Mouse (Mus musculus) brain, embryonic 14.5 days (tissue): ENCODE results near the gene Larp1.

Experiments
- CTCF ChIP-seq: fragments of 200-500 bp; IDR thresholded peaks from 2 replicates; pipeline ENCODE4 v1.5.1; 2012; ENCODE audit warnings: inconsistent platforms, mild to moderate bottlenecking, moderate library complexity, borderline replicate concordance; ENCODE audit not compliant: insufficient read depth, insufficient read length; ENCODE audit errors: extremely low read depth
- POLR2A ChIP-seq: fragments of 200-500 bp; IDR thresholded peaks from 2 replicates; pipeline ENCODE4 v1.6.1; 2012; ENCODE audit warnings: mild to moderate bottlenecking, inconsistent platforms, borderline replicate concordance; ENCODE audit not compliant: poor library complexity, insufficient read depth, insufficient read length, severe bottlenecking; ENCODE audit errors: extremely low read depth

DNA sequence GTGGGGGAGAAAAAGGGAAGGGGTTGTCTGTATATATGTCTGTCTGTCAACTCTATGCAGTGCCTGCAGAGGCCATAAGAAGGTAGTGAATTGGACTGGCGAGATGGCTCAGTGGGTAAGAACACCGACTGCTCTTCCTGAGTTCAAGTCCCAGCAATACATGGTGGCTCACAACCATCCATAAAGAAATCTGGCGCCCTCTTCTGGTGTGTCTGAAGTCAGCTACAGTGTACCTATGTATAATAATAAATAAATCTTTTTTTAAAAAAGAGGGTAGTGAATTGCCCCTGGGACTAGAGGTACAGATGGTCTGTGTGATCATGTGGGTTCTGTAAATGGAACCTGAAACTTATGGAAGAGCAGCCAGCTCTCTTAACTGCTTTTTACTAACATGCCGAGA lies 37.6 kb downstream of the Larp1 start:
- TF ChIP-seq CTCF, result no peak
- TF ChIP-seq POLR2A, result no peak
